Mouse (Mus musculus) hindbrain, embryonic 10.5 days (tissue): ENCODE measurements around the gene Tex50. TPM values are rescaled to one million over a fixed set of nuclear protein-coding genes. Genes with fewer than 3 reads are reported as not detected.
"Not testable (repeated sequence)": the region's sequence is repeated elsewhere in the genome, so short reads cannot be mapped to it uniquely, and the experiment has no call there.

Source experiments
- DNase-seq: peaks from one replicate; pipeline ENCODE4 v3.0.0-alpha.2; 2017; ENCODE audit warnings: low spot score
- H3K27ac ChIP-seq: fragments of 300-500 bp; sonication (generic); 2 replicates; pipeline ENCODE4 v1.5.1; 2016; ENCODE audit warnings: mild to moderate bottlenecking, moderate library complexity
- H3K27me3 ChIP-seq: fragments of 300-500 bp; sonication (generic); 2 replicates; pipeline ENCODE4 v1.6.1; 2016; ENCODE audit warnings: mild to moderate bottlenecking; ENCODE audit not compliant: poor library complexity, insufficient read depth, severe bottlenecking
- H3K36me3 ChIP-seq: fragments of 300-500 bp; sonication (generic); 2 replicates; pipeline ENCODE4 v1.6.1; 2016; ENCODE audit warnings: mild to moderate bottlenecking, moderate library complexity
- H3K4me1 ChIP-seq: fragments of 300-500 bp; sonication (generic); replicated peaks from 2 replicates; pipeline ENCODE4 v1.6.1; 2016; ENCODE audit warnings: mild to moderate bottlenecking
- H3K4me3 ChIP-seq: fragments of 300-500 bp; sonication (generic); 2 replicates; pipeline ENCODE4 v1.5.1; 2016; ENCODE audit warnings: mild to moderate bottlenecking, moderate library complexity
- H3K9me3 ChIP-seq: fragments of 300-500 bp; sonication (generic); 2 replicates; pipeline ENCODE4 v1.6.1; 2016; ENCODE audit warnings: mild to moderate bottlenecking, moderate library complexity
- WGBS: fragments of 180-500 bp; shearing (Covaris S2); methylation state at CpG from one replicate; pipeline ENCODE4 v1.1.7; 2016; 5-methylcytosine and 5-hydroxymethylcytosine counted together
- polyA plus RNA-seq: library from polyadenylated mRNA; unstranded; fragments of >200 nt; fragmentation: Nextera tagmentation; extraction: Ambion mirVana; gene quantifications from 2 replicates; pipeline ENCODE4 v1.2.1, GENCODE M21; 2016

Tex50 gene
- polyA plus RNA-seq, 1 experiment from 2014 or later = 0.13 TPM

DNA sequence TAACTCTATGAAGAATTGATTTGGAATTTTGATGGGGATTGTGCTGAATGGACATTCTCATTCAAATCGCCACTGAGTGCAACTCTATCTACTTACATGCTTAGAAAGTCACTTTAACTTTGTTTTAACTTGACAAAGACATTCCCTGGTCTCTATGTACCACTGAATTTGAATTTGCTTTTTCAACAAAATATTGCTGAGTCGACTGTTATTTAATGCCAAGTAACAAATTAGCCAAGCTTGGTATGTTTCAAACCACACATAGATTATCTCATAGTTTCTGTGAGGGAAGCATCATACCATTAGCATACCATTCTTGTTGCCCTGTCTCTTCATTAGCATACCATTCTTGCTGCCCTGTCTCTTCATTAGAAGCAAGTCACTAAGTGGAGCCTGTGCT, 11.2 kb downstream of the Tex50 start:
- Histone ChIP-seq H3K4me3 (no peak overlapping the region), H3K4me1 (peaks cover under 1% of the 10 kb centered on the region; the same call in 1 of the 2 replicates), H3K27me3 (no peaks in the 10 kb centered on the region), H3K36me3 (no peaks in the 10 kb centered on the region), H3K9me3 (no peaks in the 10 kb centered on the region), H3K27ac (no peak overlapping the region)
- WGBS = 82% methylated on average over 2 of the region's 2 CpGs
- no peak for DNase-seq

DNA sequence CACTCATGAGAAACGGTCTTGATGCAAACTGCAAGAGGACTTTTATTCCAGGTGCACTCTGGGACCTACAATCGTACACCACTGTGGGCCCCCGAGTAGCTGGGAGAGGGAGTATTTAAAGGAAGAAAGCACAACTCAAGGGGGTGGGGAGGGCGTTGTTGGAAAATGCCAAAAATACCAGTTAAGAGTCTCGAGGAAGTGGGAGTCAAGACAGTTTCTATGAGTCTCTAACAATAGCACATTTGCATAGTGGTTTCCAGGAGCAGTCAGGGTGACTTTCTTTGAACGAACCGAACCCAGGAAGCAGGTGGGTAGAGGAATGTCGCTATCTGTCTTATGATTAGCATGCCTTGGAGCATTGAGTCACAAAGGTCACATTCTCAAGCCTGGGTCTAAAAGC, 13.5 kb downstream of the Tex50 start:
- WGBS = 85% methylated on average over 8 of the region's 8 CpGs

DNA sequence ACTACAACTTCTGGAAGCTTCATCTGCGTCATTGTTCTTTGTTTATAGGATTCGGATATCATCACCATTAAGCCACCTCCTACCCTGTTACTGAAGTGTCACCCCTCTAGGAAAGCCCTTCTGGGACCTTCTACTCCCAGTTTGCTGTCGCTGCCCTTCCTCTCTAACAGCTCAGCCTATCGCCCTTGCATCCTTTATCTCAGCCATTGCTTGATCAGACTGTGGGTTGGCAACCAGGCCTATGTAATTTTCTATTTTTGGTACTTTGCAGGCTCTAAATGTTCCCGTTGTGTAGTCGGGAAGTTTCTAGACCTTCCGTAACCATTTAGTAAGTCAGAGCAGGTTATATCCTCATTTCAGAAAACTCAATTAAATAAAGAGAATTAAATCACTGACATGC, 15.9 kb downstream of the Tex50 start:
- no peak for DNase-seq
- Histone ChIP-seq H3K36me3 (no peaks in the 10 kb centered on the region), H3K4me3 (peak overlapping the region; percentile 60; the same call in 1 of the 2 replicates), H3K27ac (no peak overlapping the region), H3K9me3 (no peaks in the 10 kb centered on the region), H3K4me1 (peaks cover 7% of the 10 kb centered on the region), H3K27me3 (no peaks in the 10 kb centered on the region; the same call in 1 of the 2 replicates)
- 89% methylated on average over 7 of the region's 7 CpGs for WGBS

More for the DNA sequence above, 13.5 kb downstream of the Tex50 start:
- DNase-seq, H3K27ac ChIP-seq, H3K27me3 ChIP-seq, H3K4me1 ChIP-seq, H3K36me3 ChIP-seq, H3K9me3 ChIP-seq, H3K4me3 ChIP-seq: not testable (repeated sequence)

DNA sequence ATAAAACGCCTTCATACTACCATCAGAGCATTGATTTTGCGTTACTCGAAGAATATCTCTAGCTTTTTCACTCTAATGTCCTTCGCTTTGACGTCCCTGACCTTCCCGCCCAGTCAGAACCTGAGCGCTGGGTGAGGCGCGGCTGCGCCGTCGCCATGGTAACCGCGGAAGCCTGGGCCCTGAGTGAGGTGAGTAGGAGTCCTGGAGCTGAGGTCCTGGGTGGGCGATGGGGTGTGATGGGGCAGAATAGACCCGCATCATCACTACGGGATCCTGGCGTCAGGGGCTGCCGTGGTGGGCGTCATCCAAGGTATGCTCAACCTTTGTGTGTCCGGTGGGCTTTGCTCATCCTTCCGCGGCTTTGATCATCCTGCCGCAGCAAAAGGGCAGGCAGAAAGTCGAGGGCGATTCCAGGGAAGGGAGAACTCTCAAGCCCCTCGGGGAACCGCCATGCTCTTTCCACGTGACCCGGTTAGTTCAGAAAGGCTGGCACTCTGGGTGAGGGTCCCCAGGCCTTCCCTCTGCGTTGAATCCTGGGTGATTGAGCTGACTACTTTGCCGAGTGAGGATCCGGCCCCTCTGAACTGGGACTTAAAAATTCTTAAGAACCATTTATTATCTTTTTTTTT, 16.5 kb downstream of the Tex50 start, which contains the start of gene Ankrd45:
TSS of gene Ankrd45 (plus strand) at position 161 of the 629 bp plus-strand sequence.
- WGBS = 7% methylated on average over 33 of the region's 33 CpGs

DNA sequence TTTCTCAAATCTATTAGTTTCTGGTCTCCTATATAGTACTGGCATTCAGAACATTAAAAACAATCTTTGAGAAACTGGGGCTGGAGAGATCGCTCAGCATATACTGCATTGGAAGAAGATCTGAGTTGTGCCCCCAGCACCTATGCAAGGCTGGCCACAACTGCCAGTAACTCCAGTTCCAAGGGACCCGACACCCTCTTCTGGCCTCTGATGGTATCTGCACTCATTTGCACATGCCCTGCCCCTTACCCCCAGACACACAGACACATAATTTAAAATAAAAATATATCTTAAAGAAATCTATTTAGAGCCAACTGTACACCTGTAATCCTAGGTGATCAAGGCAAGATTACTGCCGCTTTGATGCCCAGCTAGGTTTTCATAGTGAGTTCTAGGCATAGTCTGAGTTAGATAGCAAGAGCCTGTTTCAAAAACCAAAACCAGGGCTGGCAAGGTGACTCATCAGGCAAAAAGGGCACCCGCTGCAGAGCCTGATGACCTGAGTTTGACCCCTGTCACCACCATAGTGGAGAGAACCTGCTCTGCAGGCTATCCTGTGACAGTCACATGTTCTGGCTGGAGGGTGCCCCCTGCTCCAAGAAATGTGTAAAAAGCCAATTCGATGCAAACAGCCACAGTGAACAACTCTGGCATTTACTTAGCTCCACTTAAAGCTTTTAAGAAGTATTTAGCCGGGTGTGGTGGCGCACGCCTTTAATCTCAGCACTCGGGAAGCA, 18.9 kb downstream of the Tex50 start:
- Histone ChIP-seq H3K27me3 (no peaks in the 10 kb centered on the region; the same call in 1 of the 2 replicates), H3K9me3 (no peaks in the 10 kb centered on the region), H3K4me3 (no peak overlapping the region), H3K36me3 (no peaks in the 10 kb centered on the region), H3K4me1 (peaks cover 7% of the 10 kb centered on the region), H3K27ac (no peak overlapping the region)
- 82% methylated on average over 9 of the region's 9 CpGs for WGBS
- DNase-seq = no peak

More for the DNA sequence above, 16.5 kb downstream of the Tex50 start, which contains the start of gene Ankrd45:
- no peaks in the 10 kb centered on the region for H3K9me3 ChIP-seq
- H3K4me3 ChIP-seq = peak within 1 kb of the TSS; percentile 60
- peak; percentile 74 for DNase-seq
- H3K27ac ChIP-seq = peak within 1 kb of the TSS; percentile 77
- no peaks in the 10 kb centered on the region for H3K36me3 ChIP-seq
- H3K27me3 ChIP-seq = no peaks in the 10 kb centered on the region; the same call in 1 of the 2 replicates
- H3K4me1 ChIP-seq = peaks cover 7% of the 10 kb centered on the region

DNA sequence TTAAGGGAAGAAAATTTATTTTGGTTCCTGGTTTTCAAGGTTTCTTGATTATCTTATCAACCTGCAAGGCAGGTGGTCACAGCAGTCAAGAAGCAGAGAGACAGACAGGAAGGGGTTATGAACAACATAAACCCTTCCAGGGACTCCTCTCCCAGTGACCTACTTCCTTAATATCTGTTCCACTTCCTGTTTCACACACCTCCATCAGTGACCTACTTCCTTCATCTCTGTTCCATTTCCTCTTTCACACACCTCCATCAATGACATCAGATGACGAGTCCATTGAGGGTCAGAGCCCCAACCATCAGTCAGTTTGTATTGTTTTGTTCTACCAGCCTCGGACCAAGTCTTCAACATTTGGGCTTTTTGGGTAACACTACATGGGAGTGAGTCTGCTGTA, 19.6 kb downstream of the Tex50 start:
- Histone ChIP-seq H3K36me3 (no peaks in the 10 kb centered on the region), H3K4me3 (no peak overlapping the region), H3K9me3 (no peaks in the 10 kb centered on the region), H3K4me1 (peaks cover 7% of the 10 kb centered on the region), H3K27me3 (no peaks in the 10 kb centered on the region; the same call in 1 of the 2 replicates), H3K27ac (no peak overlapping the region)
- 92% methylated on average over 2 of the region's 2 CpGs for WGBS
- no peak for DNase-seq

DNA sequence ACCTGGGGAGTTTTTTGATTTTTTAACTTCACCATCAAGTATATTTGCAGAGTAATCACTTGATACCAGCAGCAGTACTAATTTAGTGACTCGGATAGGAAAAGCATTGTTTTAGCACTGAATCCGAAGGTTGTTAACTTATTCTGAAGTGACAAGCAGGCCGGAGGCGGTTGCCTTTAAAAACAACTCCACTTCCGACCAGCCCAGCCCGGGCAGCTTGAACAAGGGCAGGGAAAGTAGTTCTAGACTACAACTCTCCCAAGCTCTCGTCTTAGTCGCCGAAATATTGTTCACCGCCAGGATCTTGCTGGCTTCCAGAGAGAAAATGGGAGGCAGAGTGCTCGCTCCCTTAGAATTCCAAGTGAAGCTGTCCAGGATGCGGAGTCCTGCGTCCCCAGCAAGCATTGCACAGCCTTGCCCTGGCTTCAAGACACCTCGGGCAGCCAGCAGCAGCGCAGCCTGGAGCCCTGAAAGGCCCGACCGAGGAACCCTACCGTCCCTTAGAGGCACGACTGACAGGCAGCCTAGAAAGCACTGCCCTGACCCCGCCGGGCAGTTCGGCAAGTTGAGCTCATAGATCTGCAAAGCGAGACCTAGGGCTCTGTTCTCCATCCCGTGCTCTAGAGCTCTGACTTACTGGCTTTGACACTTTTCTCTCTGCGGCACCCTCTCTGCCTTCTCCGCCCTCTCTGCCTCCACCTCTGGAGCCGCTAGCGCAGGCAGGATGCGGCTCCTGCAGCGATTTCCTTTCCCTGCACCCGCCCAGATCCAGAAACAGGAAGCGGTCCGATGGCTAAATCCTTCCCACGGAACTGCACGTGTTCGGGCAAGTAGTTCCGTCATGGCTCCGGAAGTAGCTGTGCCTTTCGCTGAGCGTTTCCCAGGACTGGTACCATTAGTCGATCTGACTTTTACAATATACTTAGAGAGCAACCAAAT, 28.1 kb downstream of the Tex50 start, which contains the start of gene Klhl20:
TSS of gene Klhl20 (minus strand) at position 786 of the 939 bp plus-strand sequence.
- Histone ChIP-seq H3K9me3 (no peaks in the 10 kb centered on the region), H3K4me1 (peaks cover 17% of the 10 kb centered on the region), H3K27me3 (no peaks in the 10 kb centered on the region), H3K27ac (peak within 1 kb of the TSS; percentile 90), H3K36me3 (peaks cover 17% of the 10 kb centered on the region), H3K4me3 (peak within 1 kb of the TSS; percentile 69)
- DNase-seq = peak; percentile 93
- WGBS = 3% methylated on average over 41 of the region's 41 CpGs

DNA sequence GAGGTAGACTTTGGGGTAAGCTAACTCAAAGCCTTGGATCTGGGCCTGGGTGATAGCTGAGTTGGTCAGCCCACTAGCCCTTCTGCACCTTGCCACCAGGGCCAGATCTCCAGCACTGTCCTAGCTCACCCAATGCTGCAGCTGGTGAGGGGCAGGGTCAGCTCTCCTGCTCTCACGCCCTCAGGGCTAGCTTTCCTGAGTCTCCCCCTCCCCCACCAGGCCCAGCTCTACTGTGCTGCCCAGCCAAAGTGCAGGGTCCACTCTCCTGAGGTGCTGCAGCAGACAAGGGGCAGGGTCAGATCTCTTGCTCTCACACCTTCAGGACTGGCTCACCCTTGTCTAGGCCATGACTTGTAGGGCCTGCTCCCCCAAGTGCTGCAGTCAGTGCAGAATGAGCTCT, 32.7 kb downstream of the Tex50 start:
- WGBS = 85% methylated on average over 1 of the region's 1 CpGs
- no peaks in the 10 kb centered on the region for H3K9me3 ChIP-seq

DNA sequence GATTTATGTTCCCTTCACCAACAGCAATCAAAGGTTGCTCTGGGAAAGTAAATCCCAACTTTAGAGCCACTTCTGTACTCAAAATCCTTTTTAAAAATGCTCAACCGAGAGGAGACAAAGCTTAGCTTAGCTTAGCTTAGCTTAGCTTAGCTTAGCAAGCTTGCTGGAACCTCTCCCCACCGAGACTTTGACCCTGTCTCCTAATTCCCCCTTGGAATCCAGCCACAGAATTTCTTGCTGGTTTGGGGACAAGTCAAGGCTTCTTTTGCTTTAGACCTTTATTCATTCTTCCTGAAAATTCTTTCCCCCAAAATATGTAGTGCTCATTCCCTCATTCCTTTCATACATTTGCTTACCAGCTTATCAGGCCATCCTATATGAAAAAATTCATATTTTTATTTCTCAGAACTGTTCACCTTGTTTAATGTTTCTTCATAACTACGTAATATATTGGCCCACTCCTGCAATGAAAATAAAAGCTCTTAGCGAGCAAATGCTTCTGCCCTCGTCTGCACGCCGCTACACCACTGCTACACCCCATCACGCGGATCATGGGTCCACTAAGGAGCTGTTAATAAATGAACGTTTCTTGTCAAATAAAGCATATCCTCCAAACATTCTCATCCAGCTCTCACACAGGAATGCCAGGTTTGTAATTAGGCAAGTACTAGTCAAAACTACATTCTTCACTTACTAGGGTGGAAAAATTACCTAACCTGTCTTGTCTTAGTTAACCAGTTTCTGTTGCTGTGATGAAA, 36.3 kb downstream of the Tex50 start:
- Histone ChIP-seq H3K27ac (no peak overlapping the region), H3K27me3 (no peaks in the 10 kb centered on the region), H3K36me3 (peaks cover 17% of the 10 kb centered on the region), H3K4me1 (no peaks in the 10 kb centered on the region), H3K4me3 (no peak overlapping the region), H3K9me3 (no peaks in the 10 kb centered on the region)
- 93% methylated on average over 10 of the region's 10 CpGs for WGBS
- DNase-seq = no peak

More for the DNA sequence above, 32.7 kb downstream of the Tex50 start:
- H3K4me3 ChIP-seq = no peak overlapping the region
- H3K4me1 ChIP-seq = peaks cover 17% of the 10 kb centered on the region
- H3K27ac ChIP-seq = no peak overlapping the region
- H3K27me3 ChIP-seq = no peaks in the 10 kb centered on the region
- no peak for DNase-seq
- peaks cover 18% of the 10 kb centered on the region for H3K36me3 ChIP-seq

DNA sequence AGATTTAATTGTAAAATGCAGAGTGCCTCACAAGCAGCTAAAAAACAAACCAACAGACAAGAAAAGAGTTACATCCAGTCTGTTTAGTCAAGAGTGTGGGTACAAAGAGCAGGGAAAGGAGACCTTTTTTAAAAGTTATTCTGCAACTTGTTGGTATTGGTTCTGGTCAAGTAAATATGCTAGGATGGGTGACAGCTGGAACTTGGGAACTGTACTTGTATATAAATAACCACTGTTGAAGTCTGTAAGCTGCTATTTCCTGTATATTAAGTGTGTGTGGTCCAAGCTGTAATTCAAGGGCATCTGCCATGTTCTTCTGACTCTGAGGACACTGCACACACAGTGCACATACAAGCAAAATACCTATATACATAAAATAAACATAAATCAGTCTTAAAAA, 44.5 kb downstream of the Tex50 start:
- H3K36me3 ChIP-seq = peaks cover 3% of the 10 kb centered on the region
- H3K9me3 ChIP-seq = no peaks in the 10 kb centered on the region
- no peaks in the 10 kb centered on the region for H3K27me3 ChIP-seq
- no peaks in the 10 kb centered on the region for H3K4me1 ChIP-seq
- H3K4me3 ChIP-seq = no peak overlapping the region
- no peak for DNase-seq
- H3K27ac ChIP-seq = no peak overlapping the region

DNA sequence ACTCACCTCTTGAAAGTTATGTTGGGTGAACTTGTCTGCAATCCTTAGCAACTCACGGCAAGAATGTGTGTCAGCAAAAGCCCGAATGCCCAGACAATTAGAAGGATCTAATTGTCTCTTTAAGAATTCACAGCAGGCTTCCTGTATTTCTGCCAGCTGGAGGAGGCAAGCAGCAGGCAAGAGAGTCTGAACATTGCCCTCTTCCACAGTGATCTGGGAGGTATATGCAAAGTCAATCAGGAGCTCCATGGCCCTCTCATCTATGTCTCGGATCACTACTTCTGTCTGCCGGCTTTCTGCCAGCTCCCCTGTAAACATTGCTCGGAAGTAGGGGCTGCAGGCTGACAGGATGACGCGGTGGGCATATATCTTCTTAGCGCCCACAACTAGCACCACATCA, 49.9 kb downstream of the Tex50 start:
- 91% methylated on average over 8 of the region's 8 CpGs for WGBS
- no peak overlapping the region for H3K27ac ChIP-seq
- DNase-seq = no peak
- no peak overlapping the region for H3K4me3 ChIP-seq
- H3K4me1 ChIP-seq = no peaks in the 10 kb centered on the region
- peaks cover 38% of the 10 kb centered on the region for H3K36me3 ChIP-seq
- no peaks in the 10 kb centered on the region for H3K9me3 ChIP-seq
- no peaks in the 10 kb centered on the region for H3K27me3 ChIP-seq
